Comparison of ENCODE assay signal across 30 mouse cellular contexts in the genomic region with DNA sequence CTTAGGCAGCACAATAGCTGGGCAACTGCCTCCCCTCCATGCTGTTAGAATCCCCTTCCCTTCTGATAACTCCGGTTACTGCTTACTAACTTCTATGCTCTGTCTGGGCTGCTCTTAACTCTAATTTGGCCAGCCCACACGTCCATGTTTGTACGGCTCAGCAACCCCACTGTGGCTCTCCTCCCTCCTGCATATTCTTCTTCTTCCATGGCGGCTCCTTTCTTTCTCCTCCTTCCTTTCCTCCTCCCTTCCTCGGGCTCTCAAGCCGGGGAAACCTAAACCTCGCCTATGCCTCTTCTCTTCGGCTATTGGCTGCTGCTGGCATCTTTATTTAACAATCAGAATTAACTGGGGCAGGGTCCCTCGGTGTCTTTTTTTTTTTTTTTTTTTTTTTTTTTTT. TPM values are rescaled to one million over a fixed set of nuclear protein-coding genes. Genes with fewer than 3 reads are reported as not detected.
DNase-seq lines count a peak whose midpoint lies in the region; TF ChIP-seq lines count a peak whose summit lies in the region.
"Had no signal": no experiment of that assay in that cellular context is flagged by ENCODE, and none has a peak within 500 bp of the region (broad histone marks: within the 10 kb centered on the region; RNA-seq: fewer than 3 reads in every experiment).

No protein-coding gene starts in this region.

- intact Hi-C loops in heart, postnatal 36 days (cut with DNase I), result no loop called here
- intact Hi-C loops in left cerebral cortex, postnatal 25 days (cut with DNase I), result no loop called here

- DNase-seq in heart, adult 11 months, result peak; percentile 16
- DNase-seq in heart, postnatal 36 days, result no peak
- DNase-seq in testis, postnatal 10 days (ENCODE audit: low spot score), result no peak
- DNase-seq in ES-CJ7 (ENCODE audit: low read depth, low spot score) (peak; percentile 51), R1 (ENCODE audit: low read depth, low spot score) (peak; percentile 51)
- DNase-seq in urinary bladder, postnatal 36 days (ENCODE audit: low spot score in 2 of 2), result no peak
- no peak for DNase-seq in left cerebral cortex, postnatal 25 days (ENCODE audit: low spot score in 2 of 2)
- DNase-seq: adrenal gland, adult 2 months; adrenal gland, postnatal 10 days; adrenal gland, postnatal 25 days; B cell, adult 2 months; cerebellum, adult 11 months; cerebellum, adult 18-20 months; cerebellum, adult 8-10 months; cerebellum, adult 9-11 months; cerebellum, postnatal 14 days; forebrain, postnatal 0 days had no signal

- peaks cover 5% of the 10 kb centered on the region for H3K4me1 ChIP-seq in testis, adult 2 months (ENCODE audit: control insufficient read depth, insufficient read depth, low read length)

- TF ChIP-seq POLR2A in testis, adult 2 months (IDR thresholded peaks at IDR 0.05; ENCODE audit: control insufficient read depth, low read depth, low read length), result no peak

- no peak for TF ChIP-seq CTCF in testis, adult 2 months (IDR thresholded peaks at IDR 0.05; ENCODE audit: control insufficient read depth, insufficient read depth, insufficient replicate concordance, low read depth, low read length)

- no peak overlapping the region for H3K27ac ChIP-seq in testis, adult 2 months (ENCODE audit: control insufficient read depth, insufficient read depth, low read depth, low read length)
- H3K27ac ChIP-seq: embryonic facial prominence, embryonic 10.5 days; embryonic facial prominence, embryonic 12.5 days; forebrain, embryonic 13.5 days; forebrain, embryonic 15.5 days had no signal

- no peaks in the 10 kb centered on the region for H3K36me3 ChIP-seq in testis, adult 2 months (ENCODE audit: control insufficient read depth, insufficient read depth, low read length)
- H3K36me3 ChIP-seq: embryonic facial prominence, embryonic 12.5 days; forebrain, embryonic 15.5 days had no signal

- no peaks in the 10 kb centered on the region for H3K27me3 ChIP-seq in testis, adult 2 months (ENCODE audit: control insufficient read depth, insufficient read depth, low read length)
- H3K27me3 ChIP-seq: embryonic facial prominence, embryonic 12.5 days; forebrain, embryonic 13.5 days; forebrain, embryonic 15.5 days; Patski had no signal

- H3K4me3 ChIP-seq in testis, adult 2 months (ENCODE audit: control insufficient read depth, low read depth, low read length), result 0 out of 2 replicates have a peak overlapping the region, but pooled peaks have one; percentile 3
- H3K4me3 ChIP-seq: embryonic facial prominence, embryonic 10.5 days; embryonic facial prominence, embryonic 12.5 days; forebrain, embryonic 13.5 days; forebrain, embryonic 15.5 days had no signal

RNA-seq across cellular contexts. Expression of a gene that starts 40.9 kb away (rescaled TPM):
- total RNA-seq in heart, postnatal 36 days (2021), result 1,000 to 10,000 TPM in 1 of 2 experiments, 100 to 1,000 TPM in 1; 980 to 1,105 TPM
- 30.1 and 33.5 TPM in 2 replicates for polyA plus RNA-seq in testis, adult 2 months (2012; rRNA removed)
- 100 to 1,000 TPM; 212 to 217 TPM for total RNA-seq in left cerebral cortex, postnatal 25 days (2021)

RNA-seq across cellular contexts. Expression of a gene that starts 52.1 kb away (rescaled TPM):
- total RNA-seq in heart, postnatal 36 days (2021), result not detected
- polyA plus RNA-seq in testis, adult 2 months (2012; rRNA removed), result not detected in 2 replicates
- total RNA-seq in left cerebral cortex, postnatal 25 days (2021), result not detected
- total RNA-seq: adrenal gland, adult 2 months; adrenal gland, postnatal 10 days; adrenal gland, postnatal 25 days; adrenal gland, postnatal 4 days; CH12.LX; forebrain, postnatal 0 days had no signal
- polyA plus RNA-seq: adrenal gland, adult 2 months; brain, embryonic 14.5 days; CD4-positive, CD25-positive, alpha-beta regulatory T cell, adult 4 months; cortical plate, adult 2 months; embryonic facial prominence, embryonic 10.5 days; embryonic facial prominence, embryonic 12.5 days; forebrain, embryonic 11.5 days; forebrain, embryonic 13.5 days; forebrain, embryonic 15.5 days; forebrain, postnatal 0 days; G1E; Patski had no signal

Comparison
In these comparisons a context has a peak if more than half of its experiments do, and no peak if none do; other contexts are left out.
1. DNase-seq: peak in heart, adult 11 months (single experiment), ES-CJ7 (single experiment) and R1 (single experiment); none in heart, postnatal 36 days (0 of 2), testis, postnatal 10 days (single experiment), urinary bladder, postnatal 36 days (0 of 2) and left cerebral cortex, postnatal 25 days (0 of 2).
2. RNA of a gene that starts 40.9 kb away (total RNA-seq): 980 to 1,105 TPM in heart, postnatal 36 days; 212 to 217 TPM in left cerebral cortex, postnatal 25 days; every median in the first group is over 4 times any median in the second.